Mouse (Mus musculus): ENCODE measurements around the gene Bend5. TPM values are rescaled to one million over a fixed set of nuclear protein-coding genes. Genes with fewer than 3 reads are reported as not detected.

Gene Bend5
- total and polyA plus RNA-seq, 3 experiments: 15.6 to 21.8 (median 19.3) TPM

DNA sequence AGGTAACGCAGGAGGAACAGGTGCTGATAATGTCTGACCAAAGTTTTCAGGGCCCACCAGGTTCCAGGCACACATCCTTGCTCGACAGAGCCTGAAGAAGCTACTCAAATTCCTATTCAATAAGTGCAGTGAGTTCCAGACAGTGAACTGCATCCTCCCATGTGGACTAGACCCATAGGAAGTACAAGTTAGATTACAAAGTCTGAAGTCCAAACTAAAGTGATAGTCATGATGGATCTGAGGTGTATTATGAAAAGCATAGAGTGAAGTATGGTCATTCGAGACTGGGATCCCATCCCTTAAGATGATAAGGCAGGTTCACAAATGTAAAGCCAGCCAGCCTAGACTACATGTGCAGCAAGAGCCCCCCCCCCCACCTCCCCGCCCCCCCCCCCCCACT, 6.1 kb downstream of the Bend5 start (continued):
- TF ChIP-seq SIN3A (IDR thresholded peaks at IDR 0.05; ENCODE audit: low read length): no peak
- no peak for TF ChIP-seq ZKSCAN1 (IDR thresholded peaks at IDR 0.05; ENCODE audit: borderline replicate concordance, low read depth, low read length)
- TF ChIP-seq NELFE (IDR thresholded peaks at IDR 0.05; ENCODE audit: low read depth, low read length): no peak

DNA sequence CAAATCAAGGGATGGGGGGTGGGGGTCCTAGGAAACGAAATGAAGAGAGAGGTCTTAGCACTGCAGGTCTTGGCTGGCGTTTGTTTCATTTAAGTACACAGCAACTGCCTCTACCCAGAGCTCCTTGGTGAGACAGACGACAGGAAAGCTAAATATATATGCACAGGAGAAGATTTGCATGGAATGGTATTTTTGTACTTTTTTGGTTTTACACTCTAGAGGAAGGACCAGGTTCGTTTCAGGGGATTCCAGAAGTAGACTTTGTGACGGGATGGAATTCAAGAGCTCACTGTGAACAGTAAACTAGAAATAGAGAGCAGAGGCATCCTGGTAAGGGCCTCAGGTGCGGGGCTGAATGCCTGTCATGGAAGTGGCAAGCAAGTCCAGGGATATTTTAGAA, 7.0 kb downstream of the Bend5 start:
- Histone ChIP-seq H3K27me3 (replicated peaks) (no peaks in the 10 kb centered on the region), H3K9me3 (replicated peaks; ENCODE audit: low read length) (no peaks in the 10 kb centered on the region), H3K4me3 (replicated peaks in 1 of 3; ENCODE audit: low read depth in 2 of 3, low read length in 2 of 3, poor library complexity in 1 of 3) (peak overlapping the region in 1 of 3 experiments; percentile 10), H3K4me1 (ENCODE audit: control insufficient read depth in 1 of 2, insufficient read depth in 2 of 2) (peaks cover 38 to 76% of the 10 kb centered on the region in 2 experiments), H3K4me2 (ENCODE audit: insufficient read depth, low read depth, poor library complexity, severe bottlenecking) (peak overlapping the region; percentile 95), H3K79me2 (replicated peaks; ENCODE audit: control insufficient read depth, extremely low read depth, insufficient read depth, poor library complexity, severe bottlenecking) (peaks cover 58% of the 10 kb centered on the region), H3K9ac (ENCODE audit: insufficient read depth, low read depth) (peak overlapping the region; percentile 58), H3K27ac (ENCODE audit: insufficient read depth, low read depth) (peak overlapping the region; percentile 90), H3K36me3 (replicated peaks in 1 of 2; ENCODE audit: control insufficient read depth in 1 of 2, insufficient read depth in 1 of 2, low read length in 1 of 2) (peaks cover 0 to 22% of the 10 kb centered on the region in 2 experiments)
- TF ChIP-seq EP300 (IDR thresholded peaks at IDR 0.05; ENCODE audit: low read length) (peak; percentile 75), BHLHE40 (IDR thresholded peaks at IDR 0.05; ENCODE audit: low read depth, low read length) (peak; percentile 45; the same call in 1 of the 2 replicates), ETS1 (conservative IDR thresholded peaks at IDR 0.05; ENCODE audit: low read depth, low read length) (peak; percentile 78), NELFE (IDR thresholded peaks at IDR 0.05; ENCODE audit: low read depth, low read length) (no peak), ZC3H11A (IDR thresholded peaks at IDR 0.05; ENCODE audit: low read depth, low read length) (no peak), TBP (conservative IDR thresholded peaks at IDR 0.05; ENCODE audit: low read depth, low read length) (peak; percentile 82; the same call in 1 of the 2 replicates), MEF2A (IDR thresholded peaks at IDR 0.05; ENCODE audit: borderline replicate concordance, low read depth, low read length) (peak; percentile 97), TCF12 (IDR thresholded peaks at IDR 0.05; ENCODE audit: low read depth, low read length) (peak; percentile 42; the same call in 1 of the 2 replicates), POLR2A (IDR thresholded peaks at IDR 0.05; ENCODE audit: low read depth, low read length) (peak; percentile 31; the same call in 1 of the 2 replicates), IRF4 (IDR thresholded peaks at IDR 0.05; ENCODE audit: low read depth, low read length) (peak; percentile 41)
- dilution Hi-C loops (cut with MboI; ENCODE audit: extremely low pct_ligation_motif_present, extremely low pct_unique_long_range_greater_than_20kb, low sequenced_read_pairs) (no loop called here), in situ Hi-C loops (cut with MboI; ENCODE audit: low pct_ligation_motif_present, low pct_unique_long_range_greater_than_20kb, low sequenced_read_pairs) (no loop called here)
- DNase-seq (ENCODE audit: extremely low read depth): peak; percentile 62

DNA sequence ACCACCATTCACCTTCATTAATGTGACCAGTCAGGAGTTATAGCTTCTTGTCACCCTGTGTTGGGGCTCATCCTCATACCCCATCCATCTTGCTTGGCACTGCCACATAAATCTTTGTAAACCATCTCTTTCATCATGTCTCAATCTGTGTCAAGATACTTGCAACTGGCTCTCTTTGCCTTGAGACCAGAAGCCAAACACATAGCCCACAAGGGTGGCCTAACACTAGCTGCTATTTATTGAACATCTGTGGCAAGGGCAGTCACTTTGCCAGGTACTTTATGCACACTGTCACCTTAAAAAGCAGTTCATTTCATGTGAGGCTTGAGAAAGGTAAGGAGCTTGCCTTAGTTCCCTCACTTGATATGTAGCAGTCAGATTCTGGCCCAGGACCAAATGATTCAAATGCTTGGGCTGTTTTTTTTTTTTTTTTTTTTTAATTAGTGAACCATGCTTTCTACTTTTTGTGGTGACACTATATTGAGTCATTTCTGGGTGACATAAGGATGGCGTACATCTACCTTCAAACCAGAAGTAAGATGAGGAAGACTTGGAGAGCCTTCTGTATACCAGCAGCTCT, 9.7 kb downstream of the Bend5 start:
- H3K9me3 ChIP-seq (replicated peaks; ENCODE audit: low read length): no peaks in the 10 kb centered on the region
- dilution Hi-C loops (cut with MboI; ENCODE audit: extremely low pct_ligation_motif_present, extremely low pct_unique_long_range_greater_than_20kb, low sequenced_read_pairs): no loop called here
- H3K9ac ChIP-seq (ENCODE audit: insufficient read depth, low read depth): no peak overlapping the region

More for the DNA sequence above, 9.7 kb downstream of the Bend5 start:
- Histone ChIP-seq H3K36me3 (replicated peaks in 1 of 2; ENCODE audit: control insufficient read depth in 1 of 2, insufficient read depth in 1 of 2, low read length in 1 of 2) (peaks cover 0 to 23% of the 10 kb centered on the region in 2 experiments), H3K4me1 (ENCODE audit: control insufficient read depth in 1 of 2, insufficient read depth in 2 of 2) (peaks cover 34 to 57% of the 10 kb centered on the region in 2 experiments), H3K27me3 (replicated peaks) (no peaks in the 10 kb centered on the region), H3K4me2 (ENCODE audit: insufficient read depth, low read depth, poor library complexity, severe bottlenecking) (no peak overlapping the region), H3K79me2 (replicated peaks; ENCODE audit: control insufficient read depth, extremely low read depth, insufficient read depth, poor library complexity, severe bottlenecking) (peaks cover 38% of the 10 kb centered on the region), H3K4me3 (replicated peaks in 1 of 3; ENCODE audit: low read depth in 2 of 3, low read length in 2 of 3, poor library complexity in 1 of 3) (no peak overlapping the region), H3K27ac (ENCODE audit: insufficient read depth, low read depth) (peak overlapping the region; percentile 13; the same call in 1 of the 2 replicates)
- DNase-seq (ENCODE audit: extremely low read depth): no peak
- TF ChIP-seq EP300 (IDR thresholded peaks at IDR 0.05; ENCODE audit: low read length): no peak
- no peak for TF ChIP-seq UBTF (IDR thresholded peaks at IDR 0.05; ENCODE audit: low read depth, low read length)
- 0 out of 2 replicates have a peak, but pooled peaks have one; percentile 37 for TF ChIP-seq ZNF384 (IDR thresholded peaks at IDR 0.05; ENCODE audit: low read depth, low read length)
- TF ChIP-seq CHD1 (IDR thresholded peaks at IDR 0.05; ENCODE audit: low read depth, low read length): no peak
- TF ChIP-seq MYC (IDR thresholded peaks at IDR 0.05; ENCODE audit: low read depth, low read length): no peak
- TF ChIP-seq HCFC1 (IDR thresholded peaks at IDR 0.05; ENCODE audit: low read depth, low read length): 0 out of 2 replicates have a peak, but pooled peaks have one; percentile 12
- TF ChIP-seq MAX (IDR thresholded peaks at IDR 0.05; ENCODE audit: low read length): no peak
- no peak for TF ChIP-seq POLR2AphosphoS2 (IDR thresholded peaks at IDR 0.05; ENCODE audit: low read depth, low read length)
- in situ Hi-C loops (cut with MboI; ENCODE audit: low pct_ligation_motif_present, low pct_unique_long_range_greater_than_20kb, low sequenced_read_pairs): no loop called here

All from CH12.LX (cell line).